Mouse (Mus musculus) heart, embryonic 11.5 days (tissue): Measurements from ENCODE around the gene Arpp19. TPM values are rescaled to one million over a fixed set of nuclear protein-coding genes. Genes with fewer than 3 reads are reported as not detected.
A peak's percentile ranks its signal among the peaks of the same experiment; 100 is the strongest.

Experiments
- ATAC-seq: fragments of 200-750 bp; cut with Nextera tagmentation; replicated peaks from 2 replicates; pipeline ENCODE4 v1.8.0; 2017; ENCODE audit warnings: moderate library complexity; ENCODE audit not compliant: insufficient number of reproducible peaks, low FRiP score, low TSS enrichment
- H3K27ac ChIP-seq: fragments of 300-500 bp; sonication (generic); 2 replicates; pipeline ENCODE4 v1.5.1; 2014; ENCODE audit warnings: mild to moderate bottlenecking, low read depth, low read length
- H3K27me3 ChIP-seq: fragments of 300-500 bp; sonication (generic); 2 replicates; pipeline ENCODE4 v1.6.1; 2014; ENCODE audit warnings: mild to moderate bottlenecking, low read length, mixed read lengths; ENCODE audit not compliant: control insufficient read depth, insufficient read depth
- H3K36me3 ChIP-seq: fragments of 300-500 bp; sonication (generic); 2 replicates; pipeline ENCODE4 v1.6.1; 2014; ENCODE audit warnings: mild to moderate bottlenecking, low read length, moderate library complexity, mixed read lengths; ENCODE audit not compliant: control insufficient read depth, insufficient read depth
- H3K4me1 ChIP-seq: fragments of 300-500 bp; sonication (generic); 2 replicates; pipeline ENCODE4 v1.6.1; 2014; ENCODE audit warnings: low read length; ENCODE audit not compliant: control insufficient read depth, insufficient read depth
- H3K4me2 ChIP-seq: fragments of 300-500 bp; sonication (generic); 2 replicates; pipeline ENCODE4 v1.6.1; 2014; ENCODE audit warnings: mild to moderate bottlenecking, moderate library complexity
- H3K4me3 ChIP-seq: fragments of 300-500 bp; sonication (generic); 2 replicates; pipeline ENCODE4 v1.5.1; 2014; ENCODE audit warnings: low read depth, low read length
- H3K9ac ChIP-seq: fragments of 300-500 bp; sonication (generic); 2 replicates; pipeline ENCODE4 v1.6.1; 2014; ENCODE audit warnings: mild to moderate bottlenecking, low read depth, low read length, moderate library complexity
- H3K9me3 ChIP-seq: fragments of 300-500 bp; sonication (generic); replicated peaks from 2 replicates; pipeline ENCODE4 v1.6.1; 2016; ENCODE audit warnings: low read length; ENCODE audit not compliant: control insufficient read depth
- WGBS: fragments of 180-500 bp; shearing (Covaris S2); extraction: QIAGEN DNeasy Blood & Tissue Kit; methylation state at CpG from one replicate; pipeline ENCODE4 v1.1.7; 2014; ENCODE audit not compliant: insufficient replicate concordance; 5-methylcytosine and 5-hydroxymethylcytosine counted together
- polyA plus RNA-seq: library from polyadenylated mRNA; unstranded; fragments of >200 nt; fragmentation: Nextera tagmentation; extraction: Ambion mirVana; gene quantifications from 2 replicates; pipeline ENCODE4 v1.2.1, GENCODE M21; 2014

The Arpp19 gene
- polyA plus RNA-seq, 1 experiment from 2014 or later: 262 TPM

DNA sequence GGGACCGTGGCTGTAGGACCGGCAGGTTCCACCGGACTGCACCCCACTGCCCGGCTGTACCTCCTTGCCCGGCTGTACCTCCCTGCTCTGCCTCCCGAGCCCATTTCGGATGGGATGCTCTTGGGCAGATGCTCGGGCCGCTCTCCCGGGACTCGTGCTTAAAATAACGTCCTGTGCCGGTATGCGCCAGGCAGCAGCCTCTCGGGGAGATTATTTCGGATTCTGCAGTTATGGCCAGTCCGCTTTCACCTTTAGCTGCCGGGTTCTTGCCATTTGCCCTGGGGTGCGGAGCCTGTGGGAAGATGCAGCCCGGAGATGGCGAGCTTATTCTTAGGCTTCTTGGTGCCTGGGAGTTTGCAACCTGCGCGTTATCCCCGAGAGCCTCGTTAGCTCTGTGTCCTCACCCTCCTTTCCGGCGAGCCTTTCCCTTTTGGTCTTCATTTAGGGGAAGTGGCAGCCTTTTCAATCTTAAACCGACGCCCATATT, 34.3 kb downstream of the Arpp19 start:
- Histone ChIP-seq H3K4me1 (no peaks in the 10 kb centered on the region; the same call in 1 of the 2 replicates), H3K36me3 (no peaks in the 10 kb centered on the region), H3K4me2 (peak overlapping the region; percentile 96), H3K9ac (peak overlapping the region; percentile 89), H3K4me3 (peak overlapping the region; percentile 87), H3K27ac (peak overlapping the region; percentile 81), H3K9me3 (no peaks in the 10 kb centered on the region), H3K27me3 (no peaks in the 10 kb centered on the region)
- WGBS: under 1% methylated on average over 29 of the region's 29 CpGs
- ATAC-seq: peak; percentile 4; the same call in 1 of the 2 replicates

- ATAC-seq: no peak
- Histone ChIP-seq H3K4me2 (peak overlapping the region; percentile 96), H3K4me3 (peak overlapping the region; percentile 87), H3K4me1 (no peaks in the 10 kb centered on the region; the same call in 1 of the 2 replicates), H3K27ac (peak overlapping the region; percentile 81; the same call in 1 of the 2 replicates), H3K9ac (no peak overlapping the region; the same call in 1 of the 2 replicates), H3K36me3 (no peaks in the 10 kb centered on the region), H3K9me3 (no peaks in the 10 kb centered on the region), H3K27me3 (no peaks in the 10 kb centered on the region)
- 26% methylated on average over 3 of the region's 3 CpGs for WGBS
These were observed 34.9 kb downstream of the Arpp19 start for GRCm38 (mm10) chr9:75072361-75072760.

DNA sequence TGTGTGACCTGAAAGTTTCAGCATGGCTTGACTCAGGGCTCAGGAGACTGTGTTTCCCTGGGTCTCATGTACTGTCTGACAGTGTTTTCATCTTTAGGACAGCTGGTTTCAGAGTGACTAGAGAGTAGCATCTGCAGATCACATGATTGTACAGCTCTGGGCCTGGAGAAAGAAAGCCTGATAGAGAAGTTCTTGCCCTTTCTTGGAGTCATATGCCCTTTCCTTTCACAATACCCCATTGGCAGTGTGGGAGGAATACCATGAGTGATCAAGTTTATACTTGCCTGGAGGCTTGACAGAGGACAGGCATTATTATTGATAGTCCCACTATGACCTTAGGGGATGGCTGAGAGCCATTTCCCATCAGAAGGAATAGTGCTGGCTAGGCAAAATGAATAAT, 39.8 kb downstream of the Arpp19 start:
- ATAC-seq: no peak
- no peak overlapping the region for H3K27ac ChIP-seq
- H3K4me3 ChIP-seq: no peak overlapping the region
- no peak overlapping the region for H3K9ac ChIP-seq
- H3K4me2 ChIP-seq: no peak overlapping the region
- no peaks in the 10 kb centered on the region for H3K36me3 ChIP-seq
- no peaks in the 10 kb centered on the region for H3K27me3 ChIP-seq
- 0 out of 2 replicates have a peak, but pooled peaks cover 2% of the 10 kb centered on the region for H3K4me1 ChIP-seq
- no peaks in the 10 kb centered on the region for H3K9me3 ChIP-seq

- H3K4me3 ChIP-seq: no peak overlapping the region
- H3K36me3 ChIP-seq: no peaks in the 10 kb centered on the region
- WGBS: 59% methylated on average over 5 of the region's 5 CpGs
- H3K4me2 ChIP-seq: no peak overlapping the region
- no peaks in the 10 kb centered on the region for H3K9me3 ChIP-seq
- no peak overlapping the region for H3K9ac ChIP-seq
- H3K27ac ChIP-seq: no peak overlapping the region
- H3K4me1 ChIP-seq: peaks cover 12% of the 10 kb centered on the region; the same call in 1 of the 2 replicates
- no peak for ATAC-seq
- no peaks in the 10 kb centered on the region for H3K27me3 ChIP-seq
These were observed 47.9 kb downstream of the Arpp19 start for GRCm38 (mm10) chr9:75085242-75085824.

GRCm38 (mm10) chr9:75087823-75088222, 50.4 kb downstream of the Arpp19 start:
- Histone ChIP-seq H3K4me1 (peaks cover 12% of the 10 kb centered on the region; the same call in 1 of the 2 replicates), H3K9me3 (no peaks in the 10 kb centered on the region), H3K9ac (no peak overlapping the region), H3K36me3 (no peaks in the 10 kb centered on the region), H3K27me3 (no peaks in the 10 kb centered on the region), H3K4me3 (no peak overlapping the region), H3K4me2 (no peak overlapping the region), H3K27ac (peak overlapping the region; percentile 41; the same call in 1 of the 2 replicates)
- WGBS: 59% methylated on average over 2 of the region's 2 CpGs
- ATAC-seq: no peak

DNA sequence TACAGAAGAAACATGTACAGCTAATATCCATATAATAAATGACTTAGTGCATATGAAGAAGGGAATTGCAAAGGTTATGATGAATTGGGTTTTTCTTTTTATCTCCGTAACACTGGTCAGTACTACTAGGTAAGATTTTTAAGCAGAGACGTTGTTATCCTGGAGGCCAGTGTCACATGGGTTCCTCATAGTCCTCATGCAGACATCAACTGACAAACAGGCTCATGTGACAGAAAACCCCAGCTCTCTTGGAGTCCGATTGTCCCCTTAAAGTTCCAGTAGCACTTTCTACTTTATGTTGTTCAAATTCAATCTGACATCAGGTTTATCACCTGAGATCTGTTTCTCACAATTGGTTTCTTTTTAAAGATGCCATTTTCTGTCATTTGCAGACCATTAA, 51.9 kb downstream of the Arpp19 start:
- WGBS: 56% methylated on average over 3 of the region's 3 CpGs
- H3K27ac ChIP-seq: no peak overlapping the region

GRCm38 (mm10) chr9:75092134-75092533, 54.7 kb downstream of the Arpp19 start:
- no peak overlapping the region for H3K27ac ChIP-seq
- no peaks in the 10 kb centered on the region for H3K9me3 ChIP-seq
- no peak overlapping the region for H3K9ac ChIP-seq
- no peak for ATAC-seq
- no peaks in the 10 kb centered on the region for H3K36me3 ChIP-seq
- H3K4me1 ChIP-seq: 0 out of 2 replicates have a peak, but pooled peaks cover 4% of the 10 kb centered on the region
- no peak overlapping the region for H3K4me3 ChIP-seq
- H3K4me2 ChIP-seq: no peak overlapping the region
- WGBS: 72% methylated on average over 1 of the region's 1 CpGs
- H3K27me3 ChIP-seq: no peaks in the 10 kb centered on the region

More for the DNA sequence above, 51.9 kb downstream of the Arpp19 start:
- Histone ChIP-seq H3K4me1 (peaks cover 12% of the 10 kb centered on the region; the same call in 1 of the 2 replicates), H3K27me3 (no peaks in the 10 kb centered on the region), H3K9ac (no peak overlapping the region), H3K4me3 (no peak overlapping the region), H3K4me2 (no peak overlapping the region), H3K9me3 (no peaks in the 10 kb centered on the region), H3K36me3 (no peaks in the 10 kb centered on the region)
- no peak for ATAC-seq

- Histone ChIP-seq H3K9ac (no peak overlapping the region), H3K4me3 (no peak overlapping the region), H3K9me3 (no peaks in the 10 kb centered on the region), H3K36me3 (no peaks in the 10 kb centered on the region), H3K27me3 (no peaks in the 10 kb centered on the region), H3K4me2 (no peak overlapping the region), H3K4me1 (no peaks in the 10 kb centered on the region), H3K27ac (no peak overlapping the region)
- WGBS: 83% methylated on average over 3 of the region's 3 CpGs
- ATAC-seq: no peak
These were observed 57.3 kb downstream of the Arpp19 start for GRCm38 (mm10) chr9:75094762-75095161.

- Histone ChIP-seq H3K4me3 (no peak overlapping the region), H3K27me3 (no peaks in the 10 kb centered on the region), H3K9ac (no peak overlapping the region), H3K36me3 (no peaks in the 10 kb centered on the region), H3K9me3 (no peaks in the 10 kb centered on the region), H3K4me1 (no peaks in the 10 kb centered on the region), H3K27ac (no peak overlapping the region), H3K4me2 (no peak overlapping the region)
- ATAC-seq: no peak
- WGBS: 89% methylated on average over 9 of the region's 9 CpGs
These were observed 61.5 kb downstream of the Arpp19 start for GRCm38 (mm10) chr9:75098937-75099336.
